Mouse (Mus musculus): Measurements from ENCODE around the gene Zcchc10. TPM values are rescaled to one million over a fixed set of nuclear protein-coding genes. Genes with fewer than 3 reads are reported as not detected.
A peak's percentile ranks its signal among the peaks of the same experiment; 100 is the strongest.
"Not testable (repeated sequence)": the region's sequence is repeated elsewhere in the genome, so short reads cannot be mapped to it uniquely, and the experiment has no call there.

The Zcchc10 gene
- polyA plus RNA-seq (2016; fragmentation: Nextera tagmentation; extraction: Ambion mirVana), result 19.2 and 21.8 TPM in 2 replicates

DNA sequence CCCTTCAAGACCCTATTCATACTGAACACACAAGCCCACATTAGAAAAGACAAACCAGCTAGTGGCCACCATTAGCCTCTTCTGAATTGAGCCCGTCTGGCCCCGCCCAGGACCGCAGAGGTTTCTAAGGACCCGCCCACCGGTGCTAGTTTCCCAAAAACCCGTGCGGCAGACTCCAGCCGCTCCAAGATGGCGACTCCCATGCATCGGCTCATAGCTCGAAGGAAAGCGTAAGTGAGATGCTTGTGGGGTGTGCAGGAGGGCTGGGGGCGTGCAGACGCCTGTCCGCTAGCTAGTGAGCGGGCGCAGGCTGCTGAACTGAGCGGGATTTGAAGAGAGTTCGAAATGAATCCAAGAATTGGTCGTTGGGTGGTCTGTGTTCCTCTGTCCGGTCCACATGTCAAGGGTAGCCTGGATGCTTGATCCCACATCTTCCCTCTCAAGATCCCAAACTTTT, at the start of gene Zcchc10:
Gene Zcchc10, plus strand, starts transcription at position 168 of the 457 bp plus-strand sequence.
- Histone ChIP-seq H3K4me1 (peaks cover 8% of the 10 kb centered on the region), H3K36me3 (peaks cover 22% of the 10 kb centered on the region), H3K27ac (peak within 1 kb of the TSS; percentile 72), H3K27me3 (no peaks in the 10 kb centered on the region), H3K9me3 (no peaks in the 10 kb centered on the region), H3K9ac (peak within 1 kb of the TSS; percentile 75), H3K4me3 (peak within 1 kb of the TSS; percentile 75), H3K4me2 (replicated peaks) (peak within 1 kb of the TSS; percentile 58)
- WGBS, result under 1% methylated on average over 21 of the region's 21 CpGs
- ATAC-seq (ENCODE audit: insufficient number of reproducible peaks, insufficient read depth, low FRiP score, low TSS enrichment), result peak; percentile 67; the same call in 1 of the 2 replicates

DNA sequence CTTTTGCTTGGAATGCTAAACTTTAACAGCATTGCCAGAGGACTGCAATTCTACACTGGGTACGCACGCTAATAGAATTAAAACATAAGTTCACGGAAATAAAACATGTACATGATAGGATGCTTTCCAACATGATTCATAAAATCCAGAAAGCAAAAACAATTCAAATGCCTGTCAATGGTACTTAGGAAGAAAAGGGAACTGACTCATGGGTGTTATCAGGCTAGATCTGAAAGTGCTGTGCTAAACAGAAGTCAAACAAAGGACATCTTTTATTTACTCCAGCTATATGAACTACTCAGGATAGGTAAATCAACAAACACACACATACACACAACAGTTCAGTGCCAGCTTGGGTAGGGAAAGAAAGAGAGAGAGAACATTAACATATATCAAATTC, 49.1 kb upstream of the Zcchc10 start:
- H3K36me3 ChIP-seq, result peaks cover 73% of the 10 kb centered on the region
- no peak overlapping the region for H3K4me2 ChIP-seq (replicated peaks)
- no peak for ATAC-seq (ENCODE audit: insufficient number of reproducible peaks, insufficient read depth, low FRiP score, low TSS enrichment)
- no peaks in the 10 kb centered on the region for H3K4me1 ChIP-seq
- 92% methylated on average over 3 of the region's 3 CpGs for WGBS
- H3K27ac ChIP-seq, result no peak overlapping the region
- no peak overlapping the region for H3K4me3 ChIP-seq
- no peaks in the 10 kb centered on the region for H3K27me3 ChIP-seq
- no peaks in the 10 kb centered on the region for H3K9me3 ChIP-seq
- H3K9ac ChIP-seq, result no peak overlapping the region

DNA sequence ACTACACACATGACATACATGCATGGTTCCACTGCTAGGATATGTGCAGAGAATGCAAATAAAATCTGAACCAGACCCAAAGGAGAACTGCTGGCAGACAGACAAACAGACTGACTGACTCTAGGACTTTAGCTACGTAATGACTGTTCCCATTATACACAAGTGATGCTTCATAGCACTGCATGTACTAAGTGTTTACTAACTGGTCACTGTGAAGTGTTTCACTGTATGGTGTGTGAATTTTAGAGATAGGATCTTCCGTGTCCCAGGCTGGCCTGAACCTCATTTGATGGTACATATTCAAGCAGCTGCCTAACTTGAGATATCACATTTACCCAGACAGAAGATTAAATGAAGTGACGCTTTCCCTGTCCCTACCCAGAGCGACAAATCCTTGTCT, 46.1 kb upstream of the Zcchc10 start:
- H3K4me3 ChIP-seq, result no peak overlapping the region
- no peak overlapping the region for H3K27ac ChIP-seq
- H3K9me3 ChIP-seq, result no peaks in the 10 kb centered on the region
- H3K36me3 ChIP-seq, result peaks cover 63% of the 10 kb centered on the region
- H3K27me3 ChIP-seq, result no peaks in the 10 kb centered on the region
- no peaks in the 10 kb centered on the region for H3K4me1 ChIP-seq
- 89% methylated on average over 4 of the region's 4 CpGs for WGBS
- no peak overlapping the region for H3K9ac ChIP-seq
- ATAC-seq (ENCODE audit: insufficient number of reproducible peaks, insufficient read depth, low FRiP score, low TSS enrichment), result no peak
- no peak overlapping the region for H3K4me2 ChIP-seq (replicated peaks)

DNA sequence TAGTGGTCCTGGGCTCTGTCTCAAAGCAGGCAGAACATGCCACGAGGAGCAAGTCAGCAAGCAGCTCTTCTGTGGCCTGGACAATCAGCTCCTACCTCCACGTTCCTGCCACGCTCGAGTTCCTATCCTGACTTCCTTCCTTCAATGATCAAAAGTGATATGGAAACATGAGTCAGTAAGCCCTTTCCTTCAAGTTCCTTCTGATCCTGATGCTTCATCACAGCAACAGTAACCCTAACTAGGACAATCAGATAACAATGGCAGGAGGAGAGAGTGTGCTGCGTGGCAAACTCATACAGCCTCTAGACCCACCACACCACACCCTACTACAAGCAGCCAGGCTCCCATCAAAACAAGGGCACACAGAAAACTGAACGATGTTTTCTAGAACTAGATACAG, 38.6 kb upstream of the Zcchc10 start:
- no peak overlapping the region for H3K9ac ChIP-seq

GRCm38 (mm10) chr11:53290187-53290586, 34.3 kb upstream of the Zcchc10 start:
- not testable (repeated sequence) for H3K4me2 ChIP-seq (replicated peaks); H3K4me3 ChIP-seq; H3K27ac ChIP-seq; ATAC-seq (ENCODE audit: insufficient number of reproducible peaks, insufficient read depth, low FRiP score, low TSS enrichment); H3K9me3 ChIP-seq; H3K9ac ChIP-seq; H3K4me1 ChIP-seq; H3K27me3 ChIP-seq
- peaks cover 65% of the 10 kb centered on the region for H3K36me3 ChIP-seq
- 86% methylated on average over 2 of the region's 2 CpGs for WGBS

More for the DNA sequence above, 38.6 kb upstream of the Zcchc10 start:
- Histone ChIP-seq H3K36me3 (peaks cover 84% of the 10 kb centered on the region), H3K4me1 (no peaks in the 10 kb centered on the region), H3K27me3 (no peaks in the 10 kb centered on the region), H3K4me3 (no peak overlapping the region), H3K4me2 (replicated peaks) (no peak overlapping the region), H3K9me3 (no peaks in the 10 kb centered on the region), H3K27ac (no peak overlapping the region)
- ATAC-seq (ENCODE audit: insufficient number of reproducible peaks, insufficient read depth, low FRiP score, low TSS enrichment), result no peak
- 93% methylated on average over 6 of the region's 6 CpGs for WGBS

- no peak overlapping the region for H3K27ac ChIP-seq
- no peak for ATAC-seq (ENCODE audit: insufficient number of reproducible peaks, insufficient read depth, low FRiP score, low TSS enrichment)
- 94% methylated on average over 11 of the region's 11 CpGs for WGBS
- H3K9me3 ChIP-seq, result no peaks in the 10 kb centered on the region
- peaks cover 59% of the 10 kb centered on the region for H3K36me3 ChIP-seq
- H3K4me3 ChIP-seq, result no peak overlapping the region
- no peaks in the 10 kb centered on the region for H3K27me3 ChIP-seq
- no peak overlapping the region for H3K4me2 ChIP-seq (replicated peaks)
- H3K4me1 ChIP-seq, result no peaks in the 10 kb centered on the region
- no peak overlapping the region for H3K9ac ChIP-seq
Measured at GRCm38 (mm10) chr11:53290871-53291270, 33.6 kb upstream of the Zcchc10 start.

GRCm38 (mm10) chr11:53294441-53294840, 30.0 kb upstream of the Zcchc10 start:
- H3K27me3 ChIP-seq, result no peaks in the 10 kb centered on the region
- H3K4me1 ChIP-seq, result peaks cover 16% of the 10 kb centered on the region
- no peak overlapping the region for H3K9ac ChIP-seq
- WGBS, result 92% methylated on average over 5 of the region's 5 CpGs
- H3K4me3 ChIP-seq, result no peak overlapping the region
- H3K27ac ChIP-seq, result no peak overlapping the region
- H3K4me2 ChIP-seq (replicated peaks), result no peak overlapping the region
- H3K36me3 ChIP-seq, result peaks cover 33% of the 10 kb centered on the region
- H3K9me3 ChIP-seq, result no peaks in the 10 kb centered on the region
- no peak for ATAC-seq (ENCODE audit: insufficient number of reproducible peaks, insufficient read depth, low FRiP score, low TSS enrichment)

DNA sequence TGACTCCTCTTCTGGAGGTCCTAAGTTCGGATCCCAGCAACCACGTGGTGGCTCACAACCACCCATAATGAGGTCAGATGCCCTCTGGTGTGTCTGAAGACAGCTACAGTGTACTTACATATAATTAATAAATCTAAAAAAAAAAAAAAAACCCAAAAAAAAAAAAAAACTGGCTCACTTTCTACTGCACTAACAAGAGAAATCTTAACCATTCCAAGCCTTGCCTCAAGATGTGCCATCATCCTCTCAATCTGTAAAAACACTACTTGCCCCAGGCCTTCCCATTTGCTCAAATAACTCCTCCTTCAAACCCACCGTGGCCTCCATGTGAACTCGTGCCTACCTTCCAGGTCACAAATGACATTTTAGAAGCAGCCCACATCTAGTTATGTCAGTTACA, 27.6 kb upstream of the Zcchc10 start:
- Histone ChIP-seq H3K4me2 (replicated peaks) (no peak overlapping the region), H3K27me3 (no peaks in the 10 kb centered on the region), H3K27ac (no peak overlapping the region), H3K4me3 (no peak overlapping the region), H3K36me3 (peaks cover 13% of the 10 kb centered on the region; the same call in 1 of the 2 replicates), H3K9ac (no peak overlapping the region), H3K9me3 (no peaks in the 10 kb centered on the region), H3K4me1 (peaks cover 22% of the 10 kb centered on the region)
- no peak for ATAC-seq (ENCODE audit: insufficient number of reproducible peaks, insufficient read depth, low FRiP score, low TSS enrichment)
- 78% methylated on average over 4 of the region's 4 CpGs for WGBS

- no peaks in the 10 kb centered on the region for H3K27me3 ChIP-seq
- H3K4me3 ChIP-seq, result peak overlapping the region; percentile 99
- peaks cover 22% of the 10 kb centered on the region for H3K4me1 ChIP-seq
- 0 out of 2 replicates have a peak, but pooled peaks cover 8% of the 10 kb centered on the region for H3K36me3 ChIP-seq
- H3K9ac ChIP-seq, result peak overlapping the region; percentile 99; the same call in 1 of the 2 replicates
- H3K9me3 ChIP-seq, result no peaks in the 10 kb centered on the region
- ATAC-seq (ENCODE audit: insufficient number of reproducible peaks, insufficient read depth, low FRiP score, low TSS enrichment), result no peak
- H3K4me2 ChIP-seq (replicated peaks), result peak overlapping the region; percentile 73
- no peak overlapping the region for H3K27ac ChIP-seq
- WGBS, result 84% methylated on average over 7 of the region's 7 CpGs
Measured at GRCm38 (mm10) chr11:53297947-53298860, 26.3 kb upstream of the Zcchc10 start.

- peak; percentile 64 for ATAC-seq (ENCODE audit: insufficient number of reproducible peaks, insufficient read depth, low FRiP score, low TSS enrichment)
- H3K27ac ChIP-seq, result peak overlapping the region; percentile 98
- H3K4me1 ChIP-seq, result peaks cover 22% of the 10 kb centered on the region
- H3K4me2 ChIP-seq (replicated peaks), result peak overlapping the region; percentile 73
- peak overlapping the region; percentile 99 for H3K9ac ChIP-seq
- H3K27me3 ChIP-seq, result no peaks in the 10 kb centered on the region
- under 1% methylated on average over 80 of the region's 80 CpGs for WGBS
- no peaks in the 10 kb centered on the region for H3K9me3 ChIP-seq
- peak overlapping the region; percentile 99 for H3K4me3 ChIP-seq
- H3K36me3 ChIP-seq, result 0 out of 2 replicates have a peak, but pooled peaks cover 8% of the 10 kb centered on the region
Measured at GRCm38 (mm10) chr11:53299551-53300329, 24.7 kb upstream of the Zcchc10 start.

GRCm38 (mm10) chr11:53300330-53301166, 23.9 kb upstream of the Zcchc10 start, which contains the start of gene Hspa4:
Gene Hspa4 (minus strand): TSS chr11:53300457.
- peak within 1 kb of the TSS; percentile 98 for H3K27ac ChIP-seq
- under 1% methylated on average over 58 of the region's 58 CpGs for WGBS
- peaks cover 22% of the 10 kb centered on the region for H3K4me1 ChIP-seq
- H3K9me3 ChIP-seq, result no peaks in the 10 kb centered on the region
- peak within 1 kb of the TSS; percentile 99 for H3K9ac ChIP-seq
- 0 out of 2 replicates have a peak, but pooled peaks cover 8% of the 10 kb centered on the region for H3K36me3 ChIP-seq
- peak; percentile 97 for ATAC-seq (ENCODE audit: insufficient number of reproducible peaks, insufficient read depth, low FRiP score, low TSS enrichment)
- peak within 1 kb of the TSS; percentile 73 for H3K4me2 ChIP-seq (replicated peaks)
- H3K27me3 ChIP-seq, result no peaks in the 10 kb centered on the region
- H3K4me3 ChIP-seq, result peak within 1 kb of the TSS; percentile 99
